Mouse (Mus musculus): ENCODE data around the gene Bzw1. TPM values are rescaled to one million over a fixed set of nuclear protein-coding genes. Genes with fewer than 3 reads are reported as not detected.
A peak's percentile ranks its signal among the peaks of the same experiment; 100 is the strongest.

Gene Bzw1
- total RNA-seq, 2 experiments from 2014 or later: 116 to 130 TPM

GRCm38 (mm10) chr1:58395341-58395740 is 2.6 kb downstream of the Bzw1 start:
- no peak for DNase-seq (ENCODE audit: low spot score in 2 of 2)

- no peak for DNase-seq (ENCODE audit: low spot score in 2 of 2)
Observed at GRCm38 (mm10) chr1:58396179-58396578, 3.5 kb downstream of the Bzw1 start.

- no peak for DNase-seq (ENCODE audit: low spot score in 2 of 2)
Observed at GRCm38 (mm10) chr1:58397731-58398130, 5.0 kb downstream of the Bzw1 start.

- no peak for DNase-seq (ENCODE audit: low spot score in 2 of 2)
Observed at GRCm38 (mm10) chr1:58401396-58401795, 8.7 kb downstream of the Bzw1 start.

GRCm38 (mm10) chr1:58403745-58404144 is 11.0 kb downstream of the Bzw1 start:
- no peak for DNase-seq (ENCODE audit: low spot score in 2 of 2)

- DNase-seq (ENCODE audit: low spot score in 2 of 2): no peak
Observed at GRCm38 (mm10) chr1:58407321-58407720, 14.6 kb downstream of the Bzw1 start.

GRCm38 (mm10) chr1:58408141-58408540 is 15.4 kb downstream of the Bzw1 start:
- no peak for DNase-seq (ENCODE audit: low spot score in 2 of 2)

- DNase-seq (ENCODE audit: low spot score in 2 of 2): no peak
Observed at GRCm38 (mm10) chr1:58409553-58410197, 17.0 kb downstream of the Bzw1 start.

- no peak for DNase-seq (ENCODE audit: low spot score in 2 of 2)
Observed at GRCm38 (mm10) chr1:58410198-58410588, 17.5 kb downstream of the Bzw1 start.

- DNase-seq (ENCODE audit: low spot score in 2 of 2): no peak
Observed at GRCm38 (mm10) chr1:58410776-58411175, 18.1 kb downstream of the Bzw1 start.

- no peak for DNase-seq (ENCODE audit: low spot score in 2 of 2)
Observed at GRCm38 (mm10) chr1:58415442-58415841, 22.7 kb downstream of the Bzw1 start.

GRCm38 (mm10) chr1:58416048-58416447 is 23.4 kb downstream of the Bzw1 start:
- DNase-seq (ENCODE audit: low spot score in 2 of 2): no peak

- no peak for DNase-seq (ENCODE audit: low spot score in 2 of 2)
Observed at GRCm38 (mm10) chr1:58420032-58420431, 27.3 kb downstream of the Bzw1 start.

- no peak for DNase-seq (ENCODE audit: low spot score in 2 of 2)
Observed at GRCm38 (mm10) chr1:58420961-58421360, 28.3 kb downstream of the Bzw1 start.

- DNase-seq (ENCODE audit: low spot score in 2 of 2): no peak
Observed at GRCm38 (mm10) chr1:58422879-58423278, 30.2 kb downstream of the Bzw1 start.

- DNase-seq (ENCODE audit: low spot score in 2 of 2): peak; percentile 97 to 98
Observed at GRCm38 (mm10) chr1:58423371-58424248, 30.9 kb downstream of the Bzw1 start, which contains the start of gene Clk1. TSS of gene Clk1 (minus strand) at chr1:58424066.

- no peak for DNase-seq (ENCODE audit: low spot score in 2 of 2)
Observed at GRCm38 (mm10) chr1:58424551-58424950, 31.9 kb downstream of the Bzw1 start.

- no peak for DNase-seq (ENCODE audit: low spot score in 2 of 2)
Observed at GRCm38 (mm10) chr1:58444691-58445090, 52.0 kb downstream of the Bzw1 start.

- DNase-seq (ENCODE audit: low spot score in 2 of 2): peak; percentile 53 to 81
Observed at GRCm38 (mm10) chr1:58445143-58445722, 52.5 kb downstream of the Bzw1 start, which contains the start of the genes Nif3l1 and Ppil3. TSS of gene Nif3l1 (plus strand) at chr1:58445151. TSS of gene Ppil3 (minus strand) at chr1:58445486.

GRCm38 (mm10) chr1:58445861-58446260 is 53.2 kb downstream of the Bzw1 start:
- DNase-seq (ENCODE audit: low spot score in 2 of 2): no peak

GRCm38 (mm10) chr1:58447766-58448165 is 55.1 kb downstream of the Bzw1 start:
- no peak for DNase-seq (ENCODE audit: low spot score in 2 of 2)

GRCm38 (mm10) chr1:58448396-58448795 is 55.7 kb downstream of the Bzw1 start:
- no peak for DNase-seq (ENCODE audit: low spot score in 2 of 2)
